Mouse (Mus musculus): ENCODE data around the gene Ankzf1. TPM values are rescaled to one million over a fixed set of nuclear protein-coding genes. Genes with fewer than 3 reads are reported as not detected.

The Ankzf1 gene
- 6.7 TPM for polyA plus RNA-seq (2014; fragmentation: Illumina TruSeq; extraction: RNeasy Lipid Tissue Mini Kit (QIAGEN cat#74804); ENCODE audit: low read depth, low replicate concordance)

DNA sequence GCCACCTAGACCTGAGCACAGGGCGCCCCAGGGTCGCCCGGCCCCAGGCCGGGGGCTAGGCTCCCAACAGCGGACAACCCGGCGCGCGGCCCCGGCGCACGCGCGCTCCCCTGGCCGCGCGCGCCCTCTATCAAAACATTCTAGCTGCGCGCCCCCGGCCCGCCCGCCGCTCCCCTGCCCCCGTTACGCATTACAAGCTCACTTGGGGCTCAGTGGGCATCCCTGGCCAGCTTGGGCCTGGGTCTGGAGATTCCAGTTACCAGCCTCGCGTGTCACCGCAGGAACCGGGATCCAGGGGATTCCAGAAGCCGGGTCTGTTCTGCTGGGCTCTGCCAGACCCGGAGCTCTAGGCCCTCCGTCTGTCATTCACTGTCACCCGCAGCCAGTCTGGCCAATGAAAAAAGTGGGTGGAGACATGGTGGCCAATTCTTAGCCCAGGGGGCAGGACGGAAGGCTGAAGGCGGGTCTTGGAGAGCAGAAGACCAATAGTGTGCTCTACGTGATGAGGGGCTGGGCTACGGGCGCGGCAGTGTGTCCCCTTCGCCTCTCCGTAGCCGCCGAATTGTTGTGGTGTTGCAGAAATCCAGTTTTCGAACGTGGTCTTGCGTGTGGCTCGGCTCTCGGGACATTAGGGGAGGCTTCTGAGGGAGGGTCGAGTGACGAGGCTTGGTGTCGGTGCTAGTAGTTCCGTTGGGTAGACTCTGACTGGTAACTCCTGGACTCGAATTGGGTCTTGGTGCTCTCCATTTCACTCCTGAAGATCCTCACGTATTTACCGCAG is at the start of gene Ankzf1, which contains the start of gene Atg9a:
TSS of gene Ankzf1 (plus strand) at position 530 of the 781 bp plus-strand sequence.
TSS of gene Atg9a (minus strand) at position 575 of the 781 bp plus-strand sequence.

DNA sequence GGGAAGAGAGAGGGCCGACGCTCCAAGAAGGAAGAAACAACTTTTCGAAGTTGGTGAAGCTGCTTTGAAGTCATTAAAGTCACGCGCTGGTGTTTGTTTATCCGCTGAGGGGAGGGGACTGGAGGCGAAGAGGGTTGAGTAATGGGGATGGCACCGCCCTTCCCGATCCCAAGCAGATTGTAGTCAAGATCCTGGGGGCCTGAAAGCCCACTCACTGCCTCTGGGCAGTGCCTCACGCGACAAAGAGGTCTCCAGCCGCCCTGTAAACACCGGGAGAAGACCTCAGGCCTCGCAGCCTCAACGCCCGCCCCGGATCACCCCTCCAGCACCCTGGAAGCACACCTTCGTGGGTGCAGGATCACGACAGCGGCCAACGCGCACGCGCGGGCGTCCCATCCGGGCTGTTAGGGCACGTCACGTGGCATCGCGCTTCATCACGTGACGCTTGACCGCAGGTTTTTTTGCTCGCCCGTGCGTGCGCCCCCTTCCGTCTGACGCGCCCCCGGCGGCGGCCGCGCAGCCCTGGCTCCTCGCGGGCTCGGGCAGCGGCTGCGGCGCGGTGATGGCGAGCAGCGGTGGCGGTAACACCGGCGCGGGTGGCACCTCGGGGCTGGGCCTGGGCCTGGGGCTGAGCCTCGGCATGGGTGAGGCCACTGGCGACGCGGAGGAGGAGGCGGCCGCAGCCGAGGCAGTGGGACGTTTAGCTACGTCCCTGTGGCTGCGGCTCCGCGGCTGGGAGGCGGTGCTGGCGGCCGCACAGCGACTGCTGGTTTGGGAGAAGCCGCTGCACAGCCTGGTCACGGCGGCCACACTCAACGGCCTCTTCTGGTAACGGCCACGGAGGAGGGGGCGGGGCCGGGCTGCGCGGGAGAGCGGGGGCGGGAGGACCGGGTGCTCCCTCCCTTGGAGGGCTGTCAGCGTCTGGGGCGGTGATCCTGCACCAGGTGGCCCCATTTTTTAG is 49.4 kb upstream of the Ankzf1 start, which contains the start of the genes Cnppd1 and Retreg2:
TSS of gene Cnppd1 (minus strand) at position 411 of the 961 bp plus-strand sequence.
TSS of gene Retreg2 (plus strand) at position 478 of the 961 bp plus-strand sequence.

DNA sequence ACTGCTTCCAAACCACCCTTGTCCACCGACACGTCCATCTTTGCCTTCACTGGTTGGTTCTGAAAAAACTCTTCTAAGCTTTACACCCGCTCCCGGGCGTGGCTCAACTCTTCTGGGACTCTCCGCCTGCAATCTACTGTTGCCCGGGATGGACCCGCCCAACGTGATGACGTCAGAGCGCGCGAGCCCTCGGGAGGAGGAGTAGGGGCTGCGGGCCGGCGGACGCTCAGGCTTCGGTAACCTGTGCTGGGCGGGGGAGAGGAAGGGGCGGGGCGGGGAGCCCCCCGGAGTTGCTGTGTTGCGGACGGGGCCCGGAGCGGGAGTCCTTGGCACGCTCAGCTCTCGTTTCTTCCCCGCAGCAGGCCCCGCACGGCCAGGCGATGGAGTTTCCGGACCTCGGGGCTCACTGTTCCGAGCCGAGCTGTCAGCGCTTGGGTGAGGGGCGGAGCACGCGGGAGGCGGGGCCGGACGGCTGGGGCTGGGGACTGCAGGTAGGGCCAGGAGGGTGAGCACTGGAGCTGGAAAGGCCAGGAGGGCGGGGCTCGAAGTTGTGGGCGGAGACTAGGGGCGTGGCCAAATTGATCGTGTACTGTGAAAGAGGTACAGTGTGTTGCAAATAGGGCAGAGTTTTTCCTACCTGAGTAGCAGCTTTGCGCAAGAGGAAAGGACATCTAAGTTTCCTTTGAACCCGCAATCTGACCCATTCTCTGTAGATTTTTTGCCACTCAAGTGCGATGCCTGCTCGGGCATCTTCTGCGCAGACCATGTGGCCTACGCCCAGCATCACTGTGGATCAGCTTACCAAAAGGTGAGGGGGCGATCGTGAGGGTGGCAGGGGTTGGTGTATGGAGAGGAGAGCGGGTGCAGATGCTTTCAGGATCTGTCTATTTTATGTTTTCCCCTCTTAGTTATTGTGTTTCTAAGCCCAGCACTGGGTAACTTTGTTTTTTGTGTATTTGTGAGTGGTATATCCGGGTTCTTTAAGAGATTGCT is 23.2 kb upstream of the Ankzf1 start, which contains the start of gene Zfand2b:
TSS of gene Zfand2b (plus strand) at position 175 of the 993 bp plus-strand sequence.

DNA sequence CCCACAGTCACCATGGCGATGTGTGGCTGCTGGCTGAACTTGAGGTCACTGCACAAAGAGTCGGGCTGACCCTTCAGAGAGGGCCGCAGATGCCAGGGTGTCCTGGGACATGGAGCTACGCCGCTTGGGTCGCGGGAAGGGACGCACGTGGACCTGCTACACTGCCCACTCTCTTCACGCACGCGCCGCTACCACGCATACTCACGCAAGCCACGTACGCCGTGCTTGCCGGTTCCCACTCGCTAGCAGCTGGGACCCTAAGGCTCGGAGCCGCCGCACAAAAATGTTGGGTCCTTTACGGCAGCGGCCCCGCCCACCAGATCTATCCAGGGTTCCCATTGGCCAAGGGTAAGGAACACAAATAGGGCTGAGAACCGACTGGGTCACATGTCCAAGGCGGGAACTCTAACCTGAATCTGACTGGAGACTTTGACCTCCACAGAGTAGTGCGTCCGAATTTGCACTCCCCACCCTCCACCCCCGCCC is 11.8 kb upstream of the Ankzf1 start, which contains the start of gene Abcb6:
TSS of gene Abcb6 (minus strand) at position 288 of the 486 bp plus-strand sequence.

DNA sequence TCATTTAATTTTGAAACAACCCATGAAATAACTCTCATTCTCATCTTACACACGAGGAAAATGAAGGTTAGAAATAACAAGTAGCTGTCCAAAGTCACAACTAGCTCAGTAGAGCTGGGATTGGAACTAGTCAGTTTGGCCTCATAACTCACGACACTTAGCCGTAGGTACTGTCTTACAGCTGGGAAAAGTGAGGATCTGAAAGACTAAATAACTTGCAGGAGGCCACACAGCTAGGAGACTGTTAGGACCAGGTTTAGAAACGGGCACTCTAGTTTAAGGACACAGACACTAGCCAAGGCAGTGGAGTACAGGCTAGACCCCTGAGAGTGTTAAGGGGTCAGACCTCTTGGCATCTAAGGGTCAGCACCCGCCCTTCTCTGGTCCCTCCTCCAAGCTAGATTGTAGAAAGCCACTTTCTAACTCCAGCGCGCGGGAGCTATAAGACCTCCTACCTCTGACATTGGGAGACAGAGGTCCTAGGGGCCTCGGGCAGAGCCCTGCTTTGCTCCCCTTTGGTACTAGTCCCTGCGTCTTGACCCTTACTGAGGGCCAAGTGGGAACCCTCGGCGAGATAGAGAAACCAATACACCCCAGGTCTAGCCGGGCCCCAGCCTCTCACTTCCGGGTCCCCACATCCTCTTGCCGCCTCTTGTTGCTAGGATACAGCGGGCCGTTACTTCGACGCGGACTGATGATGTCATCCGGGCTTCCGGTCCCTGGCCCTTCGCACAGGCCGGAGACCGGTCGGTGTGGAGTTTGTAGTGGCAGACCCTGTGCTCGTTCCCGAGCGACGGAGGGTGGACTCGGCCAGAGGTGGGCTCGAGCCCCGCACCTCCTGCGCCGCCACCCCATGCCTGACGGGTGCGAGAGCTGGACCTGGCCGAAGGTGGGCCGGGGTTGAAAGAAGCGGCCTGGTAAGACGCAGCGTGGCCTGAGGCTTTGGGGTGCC is 18.5 kb downstream of the Ankzf1 start, which contains the start of the genes Glb1l and Stk16:
TSS of gene Glb1l (minus strand) at position 678 of the 952 bp plus-strand sequence.
TSS of gene Stk16 (plus strand) at position 703 of the 952 bp plus-strand sequence.

DNA sequence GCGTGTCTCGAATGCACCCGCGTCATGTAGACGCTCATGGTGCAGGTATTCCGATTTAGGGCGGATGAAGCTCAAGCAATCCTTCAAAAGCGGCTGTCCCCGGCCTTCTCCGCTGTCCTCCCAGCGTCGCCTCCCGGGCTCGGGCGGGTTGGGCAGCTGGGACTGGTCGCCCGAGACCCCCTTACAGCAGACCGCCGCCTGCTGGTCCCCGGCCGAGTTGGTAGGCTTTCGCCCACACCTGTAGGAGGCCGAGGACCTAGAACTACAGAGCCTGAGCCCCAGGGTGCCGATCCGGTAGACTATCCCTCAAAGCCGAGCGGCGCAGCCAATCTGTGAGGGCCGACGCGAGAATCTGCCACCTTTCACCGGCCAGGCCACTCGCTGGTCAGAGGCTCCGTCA is 27.6 kb downstream of the Ankzf1 start, which contains the start of gene Tuba4a:
TSS of gene Tuba4a (minus strand) at position 335 of the 400 bp plus-strand sequence.

DNA sequence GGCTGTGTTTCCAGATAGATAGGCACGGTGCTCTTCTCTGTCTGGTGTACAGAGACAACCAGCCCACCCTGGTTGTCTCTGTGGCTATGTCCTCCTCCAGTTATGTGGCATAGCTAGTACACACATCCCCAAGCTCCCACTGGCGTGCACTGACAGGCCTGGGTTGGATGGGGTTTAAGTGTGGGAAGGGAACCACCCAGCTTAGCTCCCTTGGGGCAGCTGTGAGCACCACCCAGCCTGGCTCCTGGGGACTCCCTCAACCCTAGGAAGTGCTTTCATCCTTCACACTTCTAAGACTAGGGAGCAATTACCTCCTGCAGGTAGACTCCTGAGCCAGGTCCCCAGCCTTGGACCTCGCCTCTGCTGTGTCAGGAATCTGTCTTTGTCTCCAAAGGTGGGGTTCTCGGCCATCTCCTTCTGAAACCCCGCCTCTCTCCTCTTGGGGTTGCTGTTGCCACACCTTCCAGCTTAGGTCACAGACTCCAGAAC is 39.8 kb downstream of the Ankzf1 start, which contains the start of gene A630095N17Rik:
TSS of gene A630095N17Rik (minus strand) at position 439 of the 489 bp plus-strand sequence.

DNA sequence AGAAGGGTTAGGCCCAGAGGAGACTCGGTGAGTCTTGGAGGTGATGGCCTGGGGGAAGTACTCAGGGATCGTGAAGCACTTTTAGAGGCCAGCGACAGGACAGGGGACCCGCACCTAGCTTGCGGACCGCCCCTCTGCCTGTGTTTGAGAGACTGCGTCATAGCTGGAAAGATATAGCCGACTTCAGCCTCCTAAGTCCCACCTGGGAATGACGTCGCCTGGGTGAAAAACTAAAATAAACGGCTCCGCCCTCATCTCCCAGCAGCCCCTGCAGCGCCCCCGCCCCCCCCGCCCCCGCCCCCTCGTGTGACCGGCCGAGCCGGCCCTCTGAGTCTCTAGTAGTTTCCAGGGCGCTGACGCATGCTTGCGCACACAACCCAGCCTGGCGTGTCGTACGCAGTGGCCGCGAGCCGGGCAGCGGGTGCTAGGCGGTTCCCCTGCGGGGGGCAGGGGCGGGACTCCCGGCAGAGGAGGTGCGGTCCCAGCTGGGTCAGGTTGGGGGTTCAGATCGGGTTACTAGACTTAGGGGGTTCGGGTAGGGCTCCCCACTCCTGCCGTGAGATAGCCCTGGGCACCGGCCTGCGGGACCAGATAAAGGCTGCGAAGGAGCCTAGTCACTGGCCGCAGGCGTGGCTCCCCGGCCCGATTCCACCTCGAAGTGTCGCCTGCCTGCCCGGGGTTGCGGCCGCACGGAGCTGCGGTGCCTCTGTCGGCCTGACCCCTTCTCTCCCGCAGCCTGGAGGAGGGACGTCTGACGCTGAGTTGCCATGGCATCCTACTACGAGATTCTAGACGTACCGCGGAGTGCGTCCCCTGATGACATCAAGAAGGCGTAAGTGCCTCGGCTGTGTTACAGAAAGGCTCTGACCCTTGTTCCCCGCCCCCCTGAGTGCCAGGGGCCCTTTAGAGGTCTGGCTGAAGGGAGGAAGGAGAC is 44.4 kb downstream of the Ankzf1 start, which contains the start of gene Dnajb2:
TSS of gene Dnajb2 (plus strand) at position 290 of the 934 bp plus-strand sequence.

Other genes with a start within 250 kb of the Ankzf1 start
- 0.44 TPM for gene Ihh, start 240.5 kb upstream of the Ankzf1 start, polyA plus RNA-seq (2014; fragmentation: Illumina TruSeq; extraction: RNeasy Lipid Tissue Mini Kit (QIAGEN cat#74804); ENCODE audit: low read depth, low replicate concordance)
- gene Nhej1, start 67.0 kb upstream of the Ankzf1 start, polyA plus RNA-seq (2014; fragmentation: Illumina TruSeq; extraction: RNeasy Lipid Tissue Mini Kit (QIAGEN cat#74804); ENCODE audit: low read depth, low replicate concordance): 0.89 TPM
- gene Slc23a3, start 58.3 kb upstream of the Ankzf1 start, polyA plus RNA-seq (2014; fragmentation: Illumina TruSeq; extraction: RNeasy Lipid Tissue Mini Kit (QIAGEN cat#74804); ENCODE audit: low read depth, low replicate concordance): 5.4 TPM
- 14.0 TPM for gene Cnppd1, start 49.4 kb upstream of the Ankzf1 start, polyA plus RNA-seq (2014; fragmentation: Illumina TruSeq; extraction: RNeasy Lipid Tissue Mini Kit (QIAGEN cat#74804); ENCODE audit: low read depth, low replicate concordance)
- gene Retreg2, start 49.4 kb upstream of the Ankzf1 start, polyA plus RNA-seq (2014; fragmentation: Illumina TruSeq; extraction: RNeasy Lipid Tissue Mini Kit (QIAGEN cat#74804); ENCODE audit: low read depth, low replicate concordance): 11.7 TPM
- gene Zfand2b, start 23.5 kb upstream of the Ankzf1 start, polyA plus RNA-seq (2014; fragmentation: Illumina TruSeq; extraction: RNeasy Lipid Tissue Mini Kit (QIAGEN cat#74804); ENCODE audit: low read depth, low replicate concordance): not detected
- 8.3 TPM for gene Abcb6, start 11.8 kb upstream of the Ankzf1 start, polyA plus RNA-seq (2014; fragmentation: Illumina TruSeq; extraction: RNeasy Lipid Tissue Mini Kit (QIAGEN cat#74804); ENCODE audit: low read depth, low replicate concordance)
- gene Atg9a, start within 50 bp of the Ankzf1 start, polyA plus RNA-seq (2014; fragmentation: Illumina TruSeq; extraction: RNeasy Lipid Tissue Mini Kit (QIAGEN cat#74804); ENCODE audit: low read depth, low replicate concordance): 10.1 TPM
- gene Glb1l, start 18.7 kb downstream of the Ankzf1 start, polyA plus RNA-seq (2014; fragmentation: Illumina TruSeq; extraction: RNeasy Lipid Tissue Mini Kit (QIAGEN cat#74804); ENCODE audit: low read depth, low replicate concordance): 137 TPM
- 19.9 TPM for gene Stk16, start 18.7 kb downstream of the Ankzf1 start, polyA plus RNA-seq (2014; fragmentation: Illumina TruSeq; extraction: RNeasy Lipid Tissue Mini Kit (QIAGEN cat#74804); ENCODE audit: low read depth, low replicate concordance)
- 14.7 TPM for gene Tuba4a, start 27.7 kb downstream of the Ankzf1 start, polyA plus RNA-seq (2014; fragmentation: Illumina TruSeq; extraction: RNeasy Lipid Tissue Mini Kit (QIAGEN cat#74804); ENCODE audit: low read depth, low replicate concordance)
- not detected for gene A630095N17Rik, start 40.0 kb downstream of the Ankzf1 start, polyA plus RNA-seq (2014; fragmentation: Illumina TruSeq; extraction: RNeasy Lipid Tissue Mini Kit (QIAGEN cat#74804); ENCODE audit: low read depth, low replicate concordance)
- gene Dnajb2, start 44.3 kb downstream of the Ankzf1 start, polyA plus RNA-seq (2014; fragmentation: Illumina TruSeq; extraction: RNeasy Lipid Tissue Mini Kit (QIAGEN cat#74804); ENCODE audit: low read depth, low replicate concordance): 13.9 TPM
- not detected for gene Ptprn, start 72.4 kb downstream of the Ankzf1 start, polyA plus RNA-seq (2014; fragmentation: Illumina TruSeq; extraction: RNeasy Lipid Tissue Mini Kit (QIAGEN cat#74804); ENCODE audit: low read depth, low replicate concordance)
- not detected for gene Resp18, start 86.3 kb downstream of the Ankzf1 start, polyA plus RNA-seq (2014; fragmentation: Illumina TruSeq; extraction: RNeasy Lipid Tissue Mini Kit (QIAGEN cat#74804); ENCODE audit: low read depth, low replicate concordance)
- 0.81 TPM for gene Dnpep, start 125.8 kb downstream of the Ankzf1 start, polyA plus RNA-seq (2014; fragmentation: Illumina TruSeq; extraction: RNeasy Lipid Tissue Mini Kit (QIAGEN cat#74804); ENCODE audit: low read depth, low replicate concordance)
- 0.40 TPM for gene Des, start 168.2 kb downstream of the Ankzf1 start, polyA plus RNA-seq (2014; fragmentation: Illumina TruSeq; extraction: RNeasy Lipid Tissue Mini Kit (QIAGEN cat#74804); ENCODE audit: low read depth, low replicate concordance)
- 1.1 TPM for gene Speg, start 183.1 kb downstream of the Ankzf1 start, polyA plus RNA-seq (2014; fragmentation: Illumina TruSeq; extraction: RNeasy Lipid Tissue Mini Kit (QIAGEN cat#74804); ENCODE audit: low read depth, low replicate concordance)
- gene Gmppa, start 243.8 kb downstream of the Ankzf1 start, polyA plus RNA-seq (2014; fragmentation: Illumina TruSeq; extraction: RNeasy Lipid Tissue Mini Kit (QIAGEN cat#74804); ENCODE audit: low read depth, low replicate concordance): 4.3 TPM

All from kidney, adult 10 weeks (tissue).